Mouse (Mus musculus): ENCODE measurements at regions not wholly inside any gene's neighbourhood (a gene's known extent, or its start where the extent isn't known, plus 50 kb on each side); places are given as distances from the start of the nearest gene placed in this dataset.
A peak's percentile ranks its signal among the peaks of the same experiment; 100 is the strongest.

DNA sequence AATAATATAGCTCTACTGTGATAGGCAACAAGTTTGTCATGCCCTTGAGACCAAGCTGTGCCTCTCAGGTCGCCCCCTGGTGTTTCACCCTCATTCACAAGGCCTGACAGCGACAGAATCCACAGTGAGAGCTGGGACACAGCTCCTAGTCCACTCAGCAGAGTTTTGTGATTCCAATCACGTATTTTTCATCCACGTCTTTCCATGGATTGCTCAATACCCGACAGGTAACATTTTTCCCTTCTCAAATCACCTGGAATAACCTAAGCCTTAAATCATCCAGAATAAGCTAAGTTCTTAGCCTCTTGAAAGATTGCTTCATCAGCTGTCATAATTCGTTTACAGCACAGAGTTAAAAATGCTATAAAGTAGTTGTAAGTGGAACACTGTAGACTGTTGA, 211.3 kb downstream of the Ccdc91 start:
- DNase-seq = no peak

DNA sequence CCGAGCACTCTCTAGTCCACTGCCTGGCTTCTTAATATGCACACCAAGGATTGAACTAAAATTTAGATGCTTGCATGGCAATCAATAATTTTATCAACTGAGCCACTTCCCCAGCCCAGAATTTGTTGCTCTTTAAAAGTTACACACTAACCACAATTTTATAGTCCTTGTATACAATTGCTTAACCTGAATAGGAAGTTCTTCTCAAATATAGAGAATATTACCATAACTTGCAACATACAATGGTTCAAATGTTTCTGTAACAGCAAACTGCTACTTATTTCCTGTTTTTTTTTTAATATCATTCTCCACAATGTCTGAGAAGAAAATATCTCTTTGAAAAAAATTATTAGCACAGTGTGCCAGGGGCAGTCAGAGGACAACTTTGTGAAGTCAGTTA, 222.6 kb downstream of the Ccdc91 start:
- no peak for DNase-seq

DNA sequence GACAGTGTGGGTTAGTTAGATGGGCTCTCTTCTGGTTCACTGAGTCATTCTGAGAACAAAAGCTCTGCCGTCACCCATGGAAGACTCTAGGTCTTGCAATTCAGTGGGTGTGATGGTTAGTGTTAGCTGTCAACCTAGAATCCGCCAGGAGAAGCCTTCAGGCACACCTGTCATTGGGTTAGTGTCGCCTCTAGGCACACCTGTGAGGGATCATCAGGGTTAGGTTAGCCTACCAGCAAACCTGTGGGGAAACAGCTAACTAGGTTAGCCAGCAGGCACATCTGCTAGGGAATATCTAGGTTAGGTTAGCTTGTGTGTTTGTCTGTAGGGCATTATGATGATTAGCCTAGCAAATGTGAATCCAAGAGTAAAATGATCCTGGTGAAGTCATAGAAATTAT, 223.8 kb downstream of the Ccdc91 start:
- DNase-seq = no peak

DNA sequence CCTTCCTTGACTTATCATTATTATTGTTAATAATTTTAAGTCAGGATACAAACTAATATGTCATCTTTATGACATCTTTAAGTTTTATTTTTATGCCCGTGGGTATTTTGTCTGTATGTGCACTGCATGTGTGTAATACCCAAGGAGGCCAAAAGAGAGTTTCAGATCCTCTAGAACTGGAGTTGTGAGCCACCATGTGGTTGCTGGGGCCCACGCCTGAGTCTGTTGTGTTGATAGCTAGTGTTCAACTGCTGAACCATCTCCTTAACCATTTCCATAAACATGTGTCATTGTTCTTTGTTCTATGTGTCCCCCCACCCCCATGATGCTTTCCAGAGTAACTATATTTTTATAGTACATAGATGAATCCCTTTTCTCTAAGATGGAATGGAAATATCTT, 225.0 kb downstream of the Ccdc91 start:
- DNase-seq = no peak

DNA sequence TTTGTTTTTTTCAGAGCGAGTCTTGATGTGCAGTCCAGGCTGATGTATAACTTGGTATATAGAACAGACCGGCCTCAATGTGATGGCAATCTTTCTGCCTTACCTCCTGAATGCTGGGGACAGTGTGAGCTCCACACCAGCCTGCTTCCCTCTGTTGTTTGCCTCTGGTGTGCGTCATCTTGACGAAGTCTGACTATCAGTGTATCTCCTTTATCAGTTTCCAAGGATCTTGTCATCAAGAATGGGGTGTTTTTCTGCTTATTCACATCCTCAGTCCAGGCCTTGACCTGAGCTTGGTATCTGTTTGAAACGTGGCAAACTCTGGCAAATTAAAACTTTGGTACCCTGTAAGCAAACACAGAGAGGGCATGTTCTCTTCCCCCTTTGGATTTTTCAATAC, 226.3 kb downstream of the Ccdc91 start:
- no peak for DNase-seq

DNA sequence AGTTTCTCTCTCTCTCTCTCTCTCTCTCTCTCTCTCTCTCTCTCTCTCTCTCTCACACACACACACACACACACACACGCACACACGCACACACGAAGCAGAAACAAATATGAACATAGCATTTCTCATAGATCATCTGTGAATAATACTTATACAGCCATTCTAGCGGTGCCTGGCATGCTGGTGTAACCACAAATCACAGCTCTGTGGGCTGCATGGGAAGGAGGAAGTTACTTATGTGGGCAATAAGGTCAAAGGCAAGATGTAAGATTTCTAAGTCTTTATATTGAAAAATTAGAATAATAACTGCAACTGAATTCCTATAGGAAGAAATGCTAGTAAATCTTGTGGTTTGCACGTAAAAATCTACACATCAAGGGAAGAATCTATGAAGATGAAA, 228.7 kb downstream of the Ccdc91 start:
- no peak for DNase-seq

DNA sequence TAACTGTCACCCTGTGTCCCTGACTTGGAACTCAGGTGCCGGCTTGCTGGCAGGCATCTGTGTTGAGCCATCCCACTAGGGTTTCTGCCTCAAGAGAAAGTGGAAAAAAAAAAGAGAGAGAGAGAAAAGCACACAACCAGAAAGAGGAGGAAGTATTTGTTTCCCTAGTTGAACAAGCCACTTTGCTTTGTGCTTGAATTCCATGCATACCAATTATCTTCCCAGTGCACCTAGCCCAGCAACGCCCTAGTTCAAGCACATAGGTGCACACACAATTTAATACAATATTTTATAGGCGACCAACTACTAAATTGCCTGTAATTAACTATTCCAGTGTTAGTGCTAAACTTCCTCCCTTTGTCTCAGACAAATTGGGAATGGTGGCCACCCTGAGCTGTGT, 230.3 kb downstream of the Ccdc91 start:
- no peak for DNase-seq

DNA sequence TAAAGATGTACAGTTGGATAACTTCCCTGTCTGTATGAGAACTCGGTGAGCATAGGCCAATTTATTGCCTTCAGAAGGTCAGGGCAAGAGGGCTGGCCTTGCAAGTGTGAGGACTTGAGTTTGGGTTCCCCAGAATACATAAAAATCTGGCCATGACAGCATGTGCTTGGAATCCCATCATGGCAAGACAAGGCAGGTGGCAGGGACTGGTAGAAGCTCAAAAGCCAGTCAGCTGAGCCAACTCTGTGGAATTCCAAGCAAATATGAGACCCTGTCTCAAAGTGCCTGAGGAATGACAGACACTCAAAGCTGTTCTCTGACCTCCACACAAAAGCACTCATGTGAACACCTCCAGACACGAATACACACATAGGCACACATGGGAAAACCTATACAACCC, 231.1 kb downstream of the Ccdc91 start:
- DNase-seq = no peak

DNA sequence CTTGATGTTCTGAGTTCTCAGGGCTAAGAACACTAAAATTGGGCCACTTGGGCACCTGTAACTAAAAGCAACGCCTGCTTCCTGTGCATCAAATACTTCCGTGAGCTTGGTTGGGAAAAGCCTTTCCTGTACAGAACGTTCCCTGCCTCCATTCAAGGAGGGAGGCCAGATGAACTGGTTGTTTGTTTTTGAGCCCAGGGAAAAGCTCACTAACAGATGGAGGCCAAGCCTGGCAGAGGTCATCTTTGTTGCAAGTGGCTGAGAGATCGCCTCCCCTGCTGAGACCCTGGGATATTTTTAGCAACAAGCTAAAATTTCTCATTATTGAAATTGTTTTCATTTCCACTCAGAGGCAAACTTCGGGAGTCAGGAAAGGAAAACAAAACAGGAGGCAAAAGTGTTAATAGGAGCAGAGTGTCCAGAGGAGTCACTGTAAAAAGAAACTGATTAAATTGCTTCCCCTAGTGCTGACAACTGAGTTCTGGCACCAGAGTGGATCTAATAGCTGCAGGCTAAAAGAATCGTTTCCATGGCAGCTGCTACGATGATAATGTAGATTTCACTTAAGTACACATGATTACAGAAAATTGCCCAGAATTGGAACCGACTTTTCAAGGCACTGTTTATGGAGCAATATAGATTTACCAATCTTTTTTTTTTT, 242.6 kb downstream of the Ccdc91 start:
- peak; percentile 79 to 83 for DNase-seq

DNA sequence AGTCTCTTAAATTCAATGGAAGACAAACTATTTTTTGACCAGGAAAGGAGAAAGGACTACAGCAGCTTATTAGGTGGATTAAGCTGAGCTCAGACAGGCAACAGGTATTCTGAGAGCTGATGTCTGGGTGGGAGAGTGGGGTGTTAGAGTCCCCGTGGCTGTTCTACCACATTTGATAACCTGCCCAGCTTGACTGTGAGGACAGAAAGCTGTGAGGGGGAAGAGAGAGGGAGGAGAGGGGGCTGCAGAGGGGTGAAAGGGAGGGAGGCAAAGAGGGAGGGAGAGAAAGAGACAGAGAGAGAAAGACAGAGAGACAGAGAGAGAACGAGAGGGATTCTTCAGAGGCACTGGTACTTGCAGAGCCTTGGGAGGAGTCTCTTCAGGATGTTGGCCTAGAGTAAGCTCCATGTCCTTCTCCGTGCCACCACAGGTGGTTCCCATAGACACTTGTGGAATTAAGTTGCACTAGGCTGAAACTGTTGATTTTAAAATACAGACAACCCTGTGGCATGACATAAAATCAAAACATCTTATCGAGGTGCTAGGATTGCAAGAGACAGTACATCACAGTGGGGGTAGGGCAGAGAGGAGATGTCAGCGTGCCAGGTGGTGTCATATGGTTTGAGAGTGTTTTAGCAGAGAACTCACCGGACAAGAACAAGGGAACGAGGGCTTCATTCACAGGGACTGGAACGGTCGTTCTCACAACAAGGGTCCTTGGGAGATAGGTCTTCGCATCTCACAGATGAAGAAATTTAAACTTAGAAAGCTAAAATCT, 243.3 kb downstream of the Ccdc91 start:
- peak; percentile 29 to 54 for DNase-seq

DNA sequence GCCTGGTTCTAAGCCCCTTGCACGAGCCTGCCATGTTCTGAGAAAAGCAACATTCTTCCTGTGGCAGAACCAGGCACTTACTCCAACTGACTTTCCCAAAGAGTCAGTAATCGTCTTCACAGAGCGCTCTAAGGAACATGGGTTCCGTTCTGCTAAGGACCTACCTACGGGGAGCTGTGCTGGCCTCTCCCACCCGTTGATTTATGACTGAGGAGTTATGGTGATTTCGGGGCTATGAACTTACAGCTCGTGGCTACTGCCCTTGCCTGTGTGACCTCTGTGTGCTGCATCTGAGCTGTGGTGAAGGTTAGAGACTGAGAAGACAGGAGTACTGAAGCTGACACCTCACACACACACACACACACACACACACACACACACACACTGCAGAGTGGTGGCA, 243.9 kb downstream of the Ccdc91 start:
- DNase-seq = no peak

DNA sequence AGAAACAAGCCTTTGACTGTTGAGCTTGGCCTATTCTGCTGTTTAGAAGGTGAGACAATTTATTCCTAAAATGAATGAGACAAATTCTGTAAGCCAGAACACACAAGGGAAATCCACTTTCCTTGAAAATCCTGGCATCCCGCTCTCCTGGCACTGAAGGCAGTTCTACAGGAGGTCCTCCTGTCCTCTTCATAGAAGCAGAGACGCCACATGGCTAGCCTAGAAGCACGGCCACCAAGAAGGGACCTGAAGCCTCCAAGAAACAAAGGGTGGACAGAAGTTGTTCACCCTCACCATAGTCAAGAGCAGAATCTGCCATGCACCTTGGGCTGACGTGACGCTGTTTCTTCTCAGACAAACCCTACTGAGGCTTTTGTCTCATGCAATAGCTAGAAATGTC, 247.7 kb downstream of the Ccdc91 start:
- DNase-seq = peak; percentile 49 to 59

DNA sequence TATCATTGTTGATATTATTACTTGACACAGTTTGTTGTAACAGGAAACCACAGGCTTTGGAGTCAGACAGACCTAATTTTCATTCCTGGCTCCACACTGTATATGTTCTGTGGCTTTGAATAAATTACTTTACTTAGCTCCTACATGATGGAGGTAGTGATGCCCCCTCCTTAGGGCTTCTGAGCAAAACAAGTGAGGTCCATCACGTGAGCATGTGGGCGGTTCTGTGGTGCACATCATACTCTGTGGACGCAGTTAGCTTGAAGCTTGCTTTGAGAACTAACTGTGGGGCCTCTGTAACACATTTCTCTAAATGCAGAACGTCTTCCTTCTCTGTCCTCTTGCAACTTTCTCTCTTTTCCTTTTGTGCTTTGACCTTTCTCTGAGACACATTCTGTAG, 251.4 kb downstream of the Ccdc91 start:
- no peak for DNase-seq

DNA sequence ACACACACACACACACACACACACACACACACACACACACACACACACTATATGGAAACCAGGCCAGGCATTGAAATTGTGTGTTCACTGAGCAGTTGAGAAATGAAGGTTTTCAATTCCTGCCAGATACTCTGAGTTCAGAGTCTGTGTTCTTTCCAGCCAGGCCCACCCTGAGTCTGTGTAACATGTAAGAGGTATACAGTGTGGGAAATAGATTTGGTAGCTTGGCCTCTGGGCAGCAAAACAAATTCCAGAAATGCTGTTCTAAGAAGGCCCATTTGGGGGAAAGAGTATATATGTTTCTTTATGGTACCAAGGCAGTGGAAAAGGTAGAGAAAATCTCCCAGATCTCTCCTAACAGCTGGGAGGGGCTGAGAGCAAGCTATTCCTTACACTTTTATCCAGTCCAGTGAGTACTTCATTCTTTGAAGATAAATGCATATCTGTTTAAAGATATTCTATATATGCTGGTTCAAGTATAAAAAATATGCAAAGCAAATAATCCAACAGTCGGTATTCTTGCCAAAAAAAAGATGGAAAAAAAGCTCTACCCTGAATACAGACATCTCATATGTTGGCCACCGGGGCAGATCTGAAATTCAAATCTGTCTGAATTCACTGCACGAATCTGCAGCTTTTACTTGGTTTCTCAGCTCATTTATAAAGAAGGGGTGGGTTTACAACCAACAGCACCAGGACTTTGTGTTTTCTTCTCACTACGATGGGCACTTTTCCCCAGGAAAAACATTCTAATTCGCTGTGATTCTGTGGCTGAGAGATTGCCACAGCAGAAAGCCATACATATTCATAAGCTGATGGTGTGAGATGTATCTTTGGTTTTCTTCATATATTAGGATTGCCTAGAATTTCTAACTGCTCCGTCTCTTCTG, 252.3 kb downstream of the Ccdc91 start:
- no peak for DNase-seq

DNA sequence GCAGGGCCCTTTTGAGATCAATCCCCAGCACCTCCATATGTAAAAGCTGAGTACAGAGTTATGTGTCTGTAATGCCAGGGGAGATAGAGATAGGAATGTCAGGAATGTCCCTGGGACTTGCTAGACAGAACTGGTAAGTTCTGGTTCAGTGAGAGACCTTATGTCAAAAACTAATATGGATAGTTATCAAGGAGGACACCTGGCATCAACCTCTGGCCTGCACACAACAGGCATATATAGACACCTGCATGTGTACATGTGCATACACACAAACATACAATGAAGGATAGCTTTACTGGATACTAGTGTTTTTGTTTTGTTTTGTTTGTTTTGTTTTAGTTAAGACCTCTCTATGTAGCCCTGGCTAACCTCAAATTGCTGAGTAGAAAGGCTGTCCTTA, 254.1 kb downstream of the Ccdc91 start:
- DNase-seq = no peak

DNA sequence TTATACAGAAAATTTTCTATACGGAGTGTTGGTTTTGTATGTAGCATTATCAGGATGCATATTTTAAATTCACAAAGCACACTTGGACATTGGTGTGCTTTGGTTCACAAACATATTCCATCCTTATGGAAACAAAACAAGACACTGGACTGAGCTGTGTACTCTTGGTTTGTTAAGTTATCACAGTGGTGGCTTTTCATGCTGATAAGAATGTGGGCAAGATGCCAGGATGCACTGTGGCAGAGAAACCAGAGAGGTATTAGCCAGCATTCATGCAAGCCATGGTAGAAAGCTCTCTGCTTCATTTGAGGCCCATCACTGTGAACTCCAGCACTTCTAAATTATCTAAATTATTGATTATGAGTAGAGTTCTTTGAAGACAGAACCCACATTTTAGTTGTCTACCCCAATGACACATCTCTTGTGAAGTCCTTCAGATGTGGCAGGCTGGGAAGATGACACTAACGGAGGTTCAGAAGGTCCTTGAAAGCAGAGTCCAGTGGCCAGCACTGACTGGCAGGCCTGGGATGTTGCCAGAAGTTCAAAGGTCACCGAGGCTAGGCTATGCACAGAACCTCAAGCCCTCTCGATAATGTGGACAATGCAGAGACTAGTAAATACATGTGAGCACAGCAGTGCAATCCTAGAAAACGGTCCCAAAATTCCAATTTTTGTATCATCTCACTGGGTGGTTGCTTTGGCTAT, 263.1 kb downstream of the Ccdc91 start:
- DNase-seq = no peak

DNA sequence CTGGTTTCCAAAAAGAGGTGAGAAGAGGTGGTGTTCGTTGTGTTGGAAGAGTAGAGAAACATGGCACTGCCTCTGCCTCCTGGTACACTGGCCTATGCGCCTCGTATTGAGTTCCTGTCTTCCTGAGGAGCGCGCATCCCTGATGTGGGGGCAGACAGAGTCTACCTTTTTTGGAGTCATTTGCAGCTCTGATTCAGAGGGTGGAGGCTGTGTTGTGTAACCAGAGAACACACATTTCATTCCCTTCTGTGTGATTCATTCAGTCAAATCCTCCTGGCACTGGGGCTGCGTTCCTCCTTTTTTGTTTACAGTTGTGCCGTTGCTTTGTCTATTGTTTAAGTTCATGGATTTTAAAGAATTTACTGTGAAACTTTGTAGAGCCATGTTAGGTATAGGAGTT, 265.8 kb downstream of the Ccdc91 start:
- DNase-seq = no peak

DNA sequence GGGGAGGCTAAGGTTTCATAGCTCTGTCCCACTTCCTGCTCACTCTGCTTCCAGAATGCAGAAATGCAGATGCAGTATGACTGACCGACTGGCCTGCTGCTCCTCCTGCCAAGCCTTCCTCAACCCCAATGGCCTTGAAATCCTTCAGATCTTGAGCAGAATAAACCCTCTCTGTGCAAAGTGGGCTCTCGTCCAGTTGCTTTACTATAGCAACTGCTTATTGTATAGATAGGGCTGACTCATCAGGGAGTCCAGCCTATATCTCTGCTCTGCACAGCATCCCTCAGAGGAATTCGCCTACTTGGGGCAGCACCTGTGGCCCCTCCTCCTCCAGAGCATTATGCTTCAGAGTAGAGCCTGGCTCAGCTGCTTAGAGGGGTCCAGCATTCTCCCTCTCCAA, 268.5 kb downstream of the Ccdc91 start:
- no peak for DNase-seq

DNA sequence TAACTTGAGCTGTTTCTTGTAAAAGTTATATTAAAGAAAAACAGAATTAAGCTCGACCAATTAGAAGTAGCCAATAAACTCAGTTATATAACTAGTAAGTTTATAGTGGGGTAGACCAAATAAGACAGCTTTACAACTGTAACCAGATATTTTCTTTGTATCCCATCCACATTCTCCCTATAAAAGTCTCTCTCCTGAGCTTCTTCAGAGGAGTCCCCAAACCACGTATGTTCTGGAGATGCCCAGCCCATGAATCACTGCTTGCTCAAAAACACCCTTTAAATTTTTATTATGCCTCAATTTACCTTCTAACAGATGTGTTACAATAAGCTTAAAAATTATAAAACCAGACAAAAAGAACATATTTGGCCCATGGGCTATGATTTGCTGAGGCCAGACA, 270.1 kb downstream of the Ccdc91 start:
- no peak for DNase-seq

DNA sequence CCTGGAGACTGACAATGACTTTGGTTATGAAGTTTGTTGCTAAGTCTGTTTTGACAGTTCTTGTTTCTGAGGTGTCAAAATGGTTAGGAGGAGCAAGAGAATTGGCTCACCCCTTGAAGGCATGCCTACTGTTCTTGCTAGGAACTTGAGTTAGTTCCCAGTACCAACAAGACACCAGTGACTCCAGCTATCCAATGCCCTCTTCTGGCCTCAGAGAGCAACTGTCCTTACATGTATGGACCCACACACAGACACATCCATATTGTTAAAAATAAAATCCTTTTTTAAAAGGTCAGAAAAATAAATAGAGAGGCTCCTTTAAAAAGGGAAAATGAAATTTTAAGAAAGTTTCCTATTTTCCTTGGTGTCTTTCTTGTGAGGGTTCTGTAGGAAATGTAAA, 272.3 kb downstream of the Ccdc91 start:
- DNase-seq = no peak

DNA sequence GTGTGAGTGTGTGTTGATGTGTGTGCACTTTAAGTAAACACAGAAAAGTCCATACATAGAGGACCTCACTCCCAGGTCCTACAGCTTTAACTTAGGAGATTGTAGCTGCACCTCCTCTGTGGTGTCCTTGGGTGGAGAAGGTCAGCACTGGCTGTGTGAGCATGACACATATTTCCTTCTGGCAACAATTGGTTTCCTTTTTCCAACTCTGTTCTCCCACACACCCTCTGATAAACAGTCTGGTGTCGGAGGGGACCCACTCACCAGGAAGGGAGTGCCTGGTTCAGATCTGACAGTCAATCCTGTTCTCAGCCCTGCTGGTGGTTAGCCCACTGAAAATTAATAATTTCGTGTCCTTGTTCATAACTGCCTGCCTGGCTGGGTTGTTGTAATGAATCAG, 276.7 kb downstream of the Ccdc91 start:
- DNase-seq = no peak

DNA sequence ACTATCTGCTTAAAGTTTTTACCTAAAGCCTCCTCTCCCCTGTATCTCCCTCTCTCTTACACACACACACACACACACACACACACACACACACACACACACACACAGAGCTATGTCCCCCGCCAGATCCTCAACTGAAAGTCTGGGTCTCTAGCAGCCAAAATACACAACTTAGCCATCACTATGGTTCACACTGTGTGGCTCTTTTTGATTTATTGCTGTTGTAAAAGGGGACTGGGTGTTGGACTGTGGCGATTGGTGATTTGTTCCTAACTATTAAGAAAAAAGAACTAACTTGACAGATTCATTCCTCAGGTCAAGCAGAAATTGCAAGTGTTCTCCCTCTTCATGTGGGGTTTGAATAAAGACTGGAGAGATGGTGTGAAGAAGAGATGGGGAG, 278.2 kb downstream of the Ccdc91 start:
- DNase-seq = no peak

Data from cerebellum, postnatal 36 days (tissue).